Mouse (Mus musculus) embryo, embryonic 10 days (tissue): Measurements from ENCODE around the gene Kif3a.
"Not testable (repeated sequence)": the region's sequence is repeated elsewhere in the genome, so short reads cannot be mapped to it uniquely, and the experiment has no call there.

Experiments used
- DNase-seq: peaks from one replicate; pipeline ENCODE4 v3.0.0-alpha.2; 2015; ENCODE audit warnings: low spot score

Kif3a gene

GRCm38 (mm10) chr11:53543021-53543420 is 24.2 kb upstream of the Kif3a start:
- no peak for DNase-seq

DNA sequence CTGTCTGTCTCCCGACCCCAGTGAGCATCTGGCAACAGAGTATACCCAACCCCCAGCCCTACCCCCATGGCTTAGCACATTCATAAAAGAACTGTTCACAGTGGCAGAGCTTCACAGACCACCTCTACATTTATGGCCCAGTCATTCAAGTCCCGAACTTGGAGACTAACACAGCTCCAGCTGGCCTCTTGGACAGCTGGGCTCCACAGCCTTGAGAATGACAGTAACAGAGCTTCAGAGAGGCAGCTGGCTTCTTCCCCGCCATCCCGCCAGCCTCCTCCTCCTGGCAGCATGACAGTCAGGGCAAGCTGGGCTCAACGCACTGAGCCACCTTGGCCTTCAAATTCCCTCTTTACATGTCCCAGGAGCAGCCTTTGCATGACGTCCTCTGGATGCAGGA is 20.9 kb upstream of the Kif3a start:
- DNase-seq, result no peak

- no peak for DNase-seq
Measured at GRCm38 (mm10) chr11:53547566-53547965, 19.6 kb upstream of the Kif3a start.

- DNase-seq, result no peak
Measured at GRCm38 (mm10) chr11:53548036-53548605, 19.1 kb upstream of the Kif3a start.

GRCm38 (mm10) chr11:53550714-53551113 is 16.5 kb upstream of the Kif3a start:
- DNase-seq, result no peak

DNA sequence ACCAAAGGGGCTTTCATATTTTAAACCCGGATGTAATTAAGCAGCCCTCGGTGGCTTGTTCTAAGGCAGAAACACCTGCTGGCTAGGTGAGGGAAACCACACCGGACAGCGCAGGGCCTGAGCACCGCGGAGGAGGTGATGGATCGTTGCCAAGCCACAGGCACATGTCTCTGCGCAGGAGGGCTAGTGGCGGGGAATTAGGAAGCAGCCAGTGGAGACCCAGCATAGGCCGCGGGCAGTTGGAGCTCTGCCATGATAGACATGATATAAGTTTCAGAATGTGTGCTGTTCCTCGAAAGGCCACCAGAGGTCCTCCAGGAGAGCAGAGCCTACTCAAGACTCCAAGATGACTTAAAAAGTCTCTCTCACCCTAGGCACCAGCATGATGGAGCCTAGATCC is 15.4 kb upstream of the Kif3a start:
- no peak for DNase-seq

- not testable (repeated sequence) for DNase-seq
Measured at GRCm38 (mm10) chr11:53556529-53556928, 10.7 kb upstream of the Kif3a start.

DNA sequence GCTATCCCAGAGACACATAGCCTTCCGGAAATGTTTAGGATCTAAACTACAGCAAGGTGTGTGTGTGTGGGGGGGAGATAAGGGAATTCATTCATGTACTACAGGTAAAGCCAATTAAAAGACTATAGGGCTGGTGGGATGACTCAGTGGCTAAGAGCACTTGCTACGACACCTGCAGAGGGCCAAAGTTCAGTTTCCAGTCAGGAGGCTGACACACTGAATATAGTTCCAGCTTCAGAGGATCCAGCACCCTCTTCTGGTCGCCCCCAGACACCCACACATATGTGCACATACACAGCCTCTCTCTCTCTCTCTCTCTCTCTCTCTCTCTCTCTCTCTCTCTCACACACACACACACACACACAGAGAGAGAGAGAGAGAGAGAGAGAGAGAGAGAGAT is 9.2 kb upstream of the Kif3a start:
- DNase-seq, result not testable (repeated sequence)

DNA sequence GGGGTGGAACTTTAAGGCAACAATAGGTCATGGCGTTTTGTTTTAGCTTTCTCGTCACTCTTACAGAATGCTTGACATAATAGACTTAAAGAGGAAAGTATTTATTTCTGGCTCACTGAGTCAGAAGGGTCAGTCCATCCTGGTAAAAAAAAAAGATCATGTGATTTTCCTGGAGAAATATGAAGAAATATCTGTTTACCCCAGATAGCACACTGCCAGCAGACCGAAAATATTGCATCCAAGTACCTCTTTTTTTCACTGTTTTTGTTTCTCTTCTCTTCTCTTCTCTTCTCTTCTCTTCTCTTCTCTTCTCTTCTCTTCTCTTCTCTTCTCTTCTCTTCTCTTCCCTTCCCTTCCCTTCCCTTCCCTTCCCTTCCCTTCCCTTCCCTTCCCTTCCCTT is 7.2 kb upstream of the Kif3a start:
- not testable (repeated sequence) for DNase-seq

DNA sequence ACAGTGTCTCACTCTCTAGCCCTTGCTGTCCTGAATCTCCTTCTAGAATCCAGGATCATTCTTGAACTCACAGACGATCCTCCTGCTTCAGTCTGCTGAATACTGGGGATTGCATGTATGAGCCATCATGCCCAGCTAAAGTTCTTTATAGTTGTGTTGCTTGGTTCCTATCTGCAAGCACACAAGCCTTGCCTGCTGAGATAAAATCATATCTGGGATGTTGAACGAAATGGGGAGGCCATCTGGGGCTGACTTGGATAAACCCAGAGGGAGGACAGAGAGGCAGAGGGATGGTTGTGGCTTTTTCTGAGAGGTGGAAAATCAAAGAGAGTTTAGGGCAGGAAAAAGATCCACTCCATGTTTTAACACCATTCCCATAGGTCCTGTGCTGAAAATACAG is 5.2 kb upstream of the Kif3a start:
- DNase-seq, result no peak

DNA sequence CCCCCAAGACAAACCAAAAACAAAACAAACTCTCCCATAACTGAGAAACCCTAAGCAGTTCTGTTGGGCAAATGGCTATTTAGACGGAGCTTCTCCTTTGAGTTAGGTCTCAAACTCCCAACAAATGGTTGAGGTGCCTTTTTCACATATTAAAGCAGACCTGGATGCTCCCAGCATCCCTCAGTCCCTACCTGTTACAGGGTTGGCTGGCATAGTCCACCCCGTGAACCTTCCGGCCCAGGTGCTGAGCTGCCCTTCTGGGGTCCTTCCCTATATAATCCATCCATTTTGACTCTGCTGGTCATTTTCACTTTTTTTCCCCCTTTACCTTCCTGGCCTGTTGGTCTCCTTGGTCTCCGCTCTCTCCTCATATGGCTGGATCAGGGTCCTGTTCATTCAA is 533 bp upstream of the Kif3a start:
- no peak for DNase-seq

DNA sequence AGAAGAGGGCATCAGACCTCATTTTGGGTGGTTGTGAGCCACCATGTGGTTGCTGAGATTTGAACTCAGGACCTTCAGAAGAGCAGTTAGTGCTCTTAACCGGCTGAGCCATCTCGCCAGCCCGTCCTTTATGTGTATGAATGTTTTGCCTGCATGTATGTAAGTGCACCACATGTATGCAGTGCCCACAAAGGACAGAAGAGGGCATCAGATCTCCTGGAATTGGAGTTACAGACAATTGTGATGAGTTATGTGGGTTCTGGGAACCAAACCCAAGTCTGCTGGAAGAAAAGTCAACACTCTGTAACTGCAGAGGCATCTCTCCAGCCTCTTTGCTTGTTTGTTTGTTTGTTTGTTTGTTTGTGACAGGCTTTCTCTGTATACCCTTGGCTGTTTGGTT is 13.4 kb downstream of the Kif3a start:
- no peak for DNase-seq

GRCm38 (mm10) chr11:53583151-53583550 is 16.0 kb downstream of the Kif3a start:
- DNase-seq, result peak; percentile 27

GRCm38 (mm10) chr11:53584849-53585248 is 17.7 kb downstream of the Kif3a start:
- peak; percentile 56 for DNase-seq

- DNase-seq, result no peak
Measured at GRCm38 (mm10) chr11:53585510-53585909, 18.3 kb downstream of the Kif3a start.

DNA sequence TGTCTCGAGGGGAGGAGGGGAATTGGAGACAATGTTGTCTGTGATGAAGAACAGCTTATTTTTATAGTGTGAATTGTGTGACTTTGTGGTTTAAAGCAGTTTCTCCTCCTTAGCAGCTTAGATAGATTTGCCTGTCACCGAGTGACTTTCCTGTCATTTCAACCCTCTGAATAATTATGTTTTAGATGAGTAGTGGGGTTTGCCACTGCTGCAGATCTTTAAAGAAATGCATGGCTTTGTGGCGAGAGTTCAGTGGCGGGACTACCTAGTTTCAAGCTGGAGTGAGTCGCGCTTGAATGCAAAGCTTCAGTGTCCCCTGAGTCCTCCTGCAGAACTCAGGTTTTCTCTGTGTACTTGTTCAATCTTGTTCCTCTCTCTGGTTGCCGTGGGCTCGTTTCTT is 21.1 kb downstream of the Kif3a start:
- no peak for DNase-seq

DNA sequence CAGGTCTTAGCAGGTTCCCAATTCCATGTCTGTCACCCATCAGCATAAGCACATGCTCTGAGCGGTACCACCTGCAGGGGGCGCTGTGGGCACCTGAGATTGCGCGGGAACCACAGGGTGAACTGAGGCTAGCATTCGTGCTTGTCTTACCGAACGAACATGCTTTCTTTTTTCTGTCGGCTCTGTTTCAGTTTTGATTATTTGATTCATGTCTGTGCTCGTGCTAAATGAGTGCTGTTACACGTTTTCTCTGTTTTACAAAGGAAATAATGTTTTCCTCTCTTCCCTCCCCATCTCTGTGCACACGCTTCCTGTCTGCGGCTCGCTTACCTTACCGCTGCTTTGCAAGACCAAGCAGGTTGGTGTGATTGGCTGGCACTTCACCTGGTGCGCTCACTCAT is 23.2 kb downstream of the Kif3a start:
- peak; percentile 76 for DNase-seq

DNA sequence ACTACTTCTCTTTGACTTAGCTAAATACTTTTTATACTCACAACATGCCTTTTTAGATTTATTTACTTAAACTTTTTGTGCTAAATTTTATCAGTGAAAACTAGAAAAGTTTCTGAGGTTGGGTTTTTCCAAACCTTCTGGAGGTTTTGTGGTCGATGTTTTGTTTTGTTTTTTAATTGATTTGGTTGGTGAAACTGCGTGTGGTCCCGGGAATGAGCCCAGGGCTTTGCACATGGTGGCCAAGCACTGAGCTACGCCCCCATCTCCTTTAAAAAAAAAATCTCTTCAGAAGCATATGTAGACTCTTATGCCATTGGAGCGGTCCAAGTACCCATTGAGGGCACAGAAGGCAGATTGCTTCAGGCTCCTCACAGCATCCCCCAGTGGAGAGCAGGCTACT is 23.9 kb downstream of the Kif3a start:
- DNase-seq, result no peak

DNA sequence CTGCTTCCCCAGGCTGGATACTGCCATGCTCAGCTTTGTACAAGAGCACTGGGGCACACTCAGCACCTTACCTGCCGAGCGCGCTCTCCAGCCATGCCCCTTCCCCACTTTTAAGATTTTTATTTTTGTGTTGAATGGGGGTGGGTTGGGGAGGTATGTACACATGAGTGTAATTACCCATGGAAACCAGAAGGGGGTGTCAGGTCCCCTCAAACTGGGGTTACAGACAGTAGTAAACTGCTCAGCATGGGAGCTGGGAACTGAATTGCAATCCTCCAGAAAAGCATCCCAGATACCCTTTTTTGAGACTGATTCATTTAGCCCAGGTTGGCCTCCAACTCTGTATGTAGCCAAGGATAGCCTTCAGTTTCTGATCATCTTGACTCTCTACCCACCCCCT is 37.8 kb downstream of the Kif3a start:
- DNase-seq, result no peak

DNA sequence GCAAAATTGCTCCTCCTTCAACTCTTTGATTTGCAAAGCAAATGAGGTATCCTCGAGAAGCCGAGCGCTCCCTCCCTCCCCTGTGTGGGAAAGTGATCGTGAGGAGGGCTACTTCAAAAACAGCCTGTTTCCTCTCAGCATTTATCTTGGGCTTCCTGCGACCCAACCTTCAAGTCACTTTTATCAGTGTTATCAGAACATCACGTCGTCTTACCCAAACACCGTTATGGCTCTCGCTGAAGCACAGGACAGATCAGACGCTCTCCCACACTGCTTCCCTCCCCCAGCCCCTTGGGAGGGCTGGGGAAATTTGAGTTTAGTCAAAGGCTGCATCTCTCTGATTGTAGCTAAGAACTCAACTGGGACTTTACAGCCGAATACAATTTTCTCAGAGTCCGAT is 38.4 kb downstream of the Kif3a start:
- no peak for DNase-seq

DNA sequence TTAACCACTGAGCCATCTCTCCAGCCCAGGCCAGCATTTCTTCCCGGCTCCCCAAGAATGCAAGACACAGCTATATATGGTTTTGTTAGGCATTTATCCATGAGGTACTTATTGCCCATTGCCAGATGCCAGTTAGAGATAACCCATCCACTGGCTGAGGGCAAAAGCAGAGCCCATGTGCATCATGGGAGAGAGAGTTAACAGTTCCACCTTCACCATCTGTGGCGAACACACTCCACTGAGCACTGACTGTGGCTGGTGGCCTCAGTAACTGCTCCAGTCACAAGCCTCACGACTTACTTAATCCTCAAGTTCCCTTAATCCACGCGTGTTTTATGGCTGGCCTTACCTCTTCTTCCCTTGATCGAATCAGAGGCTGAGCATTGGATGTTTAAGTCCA is 42.1 kb downstream of the Kif3a start:
- DNase-seq, result no peak

- no peak for DNase-seq
Measured at GRCm38 (mm10) chr11:53609672-53610071, 42.5 kb downstream of the Kif3a start.

DNA sequence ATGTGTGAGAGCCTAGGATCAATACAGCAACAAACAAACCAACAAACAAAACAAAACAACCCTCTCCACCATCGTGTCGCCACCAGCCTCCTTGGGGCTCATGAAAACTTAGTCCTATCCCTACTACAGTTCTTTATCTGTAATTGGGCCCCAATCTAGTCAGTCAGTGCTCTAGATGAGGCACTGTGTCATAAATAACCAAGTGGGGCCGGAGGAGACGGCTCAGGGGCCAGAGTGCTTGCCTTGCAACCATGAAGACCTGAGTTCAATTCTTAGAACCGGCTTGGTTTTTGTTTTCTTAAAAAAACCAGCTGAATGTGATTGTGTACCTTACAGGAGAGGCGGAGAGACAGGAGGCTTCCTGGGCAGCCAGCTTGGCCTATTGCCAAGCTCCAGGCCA is 48.0 kb downstream of the Kif3a start:
- DNase-seq, result no peak

DNA sequence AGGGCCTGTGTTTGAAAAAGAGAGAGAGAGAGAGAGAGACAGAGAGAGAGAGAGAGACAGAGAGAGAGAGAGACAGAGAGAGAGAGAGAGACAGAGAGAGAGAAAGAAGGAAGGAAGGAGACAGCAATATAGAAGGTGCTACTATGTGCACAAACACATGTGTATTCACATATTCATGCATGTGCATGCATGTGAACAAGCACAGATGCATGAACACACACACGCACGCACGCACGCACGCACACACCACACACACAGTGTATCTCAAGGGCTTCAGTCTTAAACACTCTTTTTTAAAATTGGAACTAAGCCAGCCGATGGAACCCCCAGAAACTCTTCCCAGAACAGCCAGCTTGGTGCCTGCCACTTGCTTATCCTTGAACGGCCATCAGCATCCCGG is 48.4 kb downstream of the Kif3a start:
- no peak for DNase-seq
